22 mouse cellular contexts compared by ENCODE assay signal in genomic region chr9:80037997-80038383, GRCm38 (mm10). TPM values are rescaled to one million over a fixed set of nuclear protein-coding genes. Genes with fewer than 3 reads are reported as not detected.
A peak's percentile ranks its signal among the peaks of the same experiment; 100 is the strongest.
DNase-seq lines count a peak whose midpoint lies in the region; ATAC-seq and TF ChIP-seq lines count a peak whose summit lies in the region.
"Had no signal": no experiment of that assay in that cellular context is flagged by ENCODE, and none has a peak within 500 bp of the region (broad histone marks: within the 10 kb centered on the region; RNA-seq: fewer than 3 reads in every experiment).

No protein-coding gene starts in this region.

- no peak for TF ChIP-seq EP300 in lung, postnatal 0 days (IDR thresholded peaks at IDR 0.05)

- H3K9ac ChIP-seq in lung, embryonic 15.5 days: no peak overlapping the region
- no peak overlapping the region for H3K9ac ChIP-seq in lung, postnatal 0 days (replicated peaks; ENCODE audit: low read depth)
- H3K9ac ChIP-seq: embryonic facial prominence, embryonic 13.5 days; embryonic facial prominence, embryonic 15.5 days; forebrain, embryonic 12.5 days had no signal

- H3K27ac ChIP-seq in lung, embryonic 15.5 days: peak overlapping the region; percentile 60
- no peak overlapping the region for H3K27ac ChIP-seq in lung, postnatal 0 days (ENCODE audit: low read length)
- H3K27ac ChIP-seq: embryonic facial prominence, embryonic 13.5 days; embryonic facial prominence, embryonic 15.5 days; forebrain, embryonic 10.5 days; forebrain, embryonic 12.5 days had no signal

- DNase-seq in left cerebral cortex, postnatal 4 days: peak; percentile 2
- no peak for DNase-seq in left cerebral cortex, postnatal 10 days (ENCODE audit: extremely low spot score in 1 of 2, low spot score in 2 of 2)
- no peak for DNase-seq in lung, postnatal 4 days
- peak; percentile 33 for DNase-seq in lung, postnatal 10 days
- no peak for DNase-seq in lung, postnatal 0 days (ENCODE audit: low spot score)
- DNase-seq: adrenal gland, adult 2 months; adrenal gland, postnatal 10 days; adrenal gland, postnatal 25 days; cerebellum, adult 11 months; cerebellum, adult 18-20 months; cerebellum, adult 9-10 months; cerebellum, postnatal 36 days; embryo, embryonic 11 days had no signal

- no peak for TF ChIP-seq CTCF in lung, postnatal 0 days (IDR thresholded peaks at IDR 0.05)

- H3K4me2 ChIP-seq in lung, embryonic 15.5 days: no peak overlapping the region
- no peak overlapping the region for H3K4me2 ChIP-seq in lung, postnatal 0 days (replicated peaks; ENCODE audit: low read depth, low read length)
- H3K4me2 ChIP-seq: embryonic facial prominence, embryonic 13.5 days; embryonic facial prominence, embryonic 15.5 days; forebrain, embryonic 12.5 days had no signal

- no peaks in the 10 kb centered on the region for H3K27me3 ChIP-seq in lung, embryonic 15.5 days
- H3K27me3 ChIP-seq in lung, postnatal 0 days (replicated peaks; ENCODE audit: insufficient read depth, low read length): no peaks in the 10 kb centered on the region
- H3K27me3 ChIP-seq: embryonic facial prominence, embryonic 13.5 days; embryonic facial prominence, embryonic 15.5 days; forebrain, embryonic 12.5 days had no signal

- intact Hi-C loops in left cerebral cortex, postnatal 4 days (cut with DNase I): no loop called here
- intact Hi-C loops in left cerebral cortex, postnatal 10 days (cut with DNase I): no loop called here

- H3K9me3 ChIP-seq in lung, embryonic 15.5 days: no peaks in the 10 kb centered on the region
- no peaks in the 10 kb centered on the region for H3K9me3 ChIP-seq in lung, postnatal 0 days (ENCODE audit: low read length)
- H3K9me3 ChIP-seq: embryonic facial prominence, embryonic 13.5 days; embryonic facial prominence, embryonic 15.5 days; forebrain, embryonic 10.5 days; forebrain, embryonic 12.5 days had no signal

- ATAC-seq in lung, embryonic 15.5 days (ENCODE audit: borderline replicate concordance, extremely low read depth, low FRiP score, low TSS enrichment): 0 out of 2 replicates have a peak, but pooled peaks have one; percentile 47
- ATAC-seq in lung, postnatal 0 days: no peak; the same call in 1 of the 2 replicates
- ATAC-seq: forebrain, embryonic 14.5 days; forebrain, embryonic 16.5 days had no signal

- H3K36me3 ChIP-seq in lung, embryonic 15.5 days: no peaks in the 10 kb centered on the region
- no peaks in the 10 kb centered on the region for H3K36me3 ChIP-seq in lung, postnatal 0 days (ENCODE audit: insufficient read depth, low read length)
- H3K36me3 ChIP-seq: embryonic facial prominence, embryonic 13.5 days; embryonic facial prominence, embryonic 15.5 days; forebrain, embryonic 10.5 days; forebrain, embryonic 12.5 days had no signal

- H3K4me1 ChIP-seq in lung, embryonic 15.5 days: peaks cover 13% of the 10 kb centered on the region
- no peaks in the 10 kb centered on the region for H3K4me1 ChIP-seq in lung, postnatal 0 days (ENCODE audit: insufficient read depth, low read depth, low read length)
- H3K4me1 ChIP-seq: forebrain, embryonic 12.5 days had no signal

- H3K4me3 ChIP-seq in lung, embryonic 15.5 days: no peak overlapping the region
- H3K4me3 ChIP-seq in lung, postnatal 0 days (ENCODE audit: low read depth, low read length): no peak overlapping the region
- H3K4me3 ChIP-seq: embryonic facial prominence, embryonic 13.5 days; embryonic facial prominence, embryonic 15.5 days; erythroblast, embryonic 14.5 days; forebrain, embryonic 10.5 days; forebrain, embryonic 12.5 days had no signal

RNA-seq across cellular contexts. Expression of gene Filip1, which starts 25.3 kb away (rescaled TPM):
- 10 to 100 TPM; 14.6 to 18.2 TPM for total RNA-seq in left cerebral cortex, postnatal 4 days (2021)
- 10 to 100 TPM; 27.3 to 30.0 TPM for total RNA-seq in left cerebral cortex, postnatal 10 days (2021)
- 13.3 and 14.5 TPM in 2 replicates for polyA plus RNA-seq in lung, embryonic 15.5 days (2015; fragmentation: Nextera tagmentation; extraction: Ambion mirVana)
- 10.1 and 12.2 TPM in 2 replicates for polyA plus RNA-seq in lung, postnatal 0 days (2015; fragmentation: Nextera tagmentation; extraction: Ambion mirVana)
- total RNA-seq: MEL had no signal
- polyA plus RNA-seq: erythroblast, embryonic 14.5 days had no signal

RNA-seq across cellular contexts. Expression of gene Senp6, which starts 28.7 kb away (rescaled TPM):
- total RNA-seq in left cerebral cortex, postnatal 4 days (2021): 100 to 1,000 TPM; 119 to 131 TPM
- total RNA-seq in left cerebral cortex, postnatal 10 days (2021): 100 to 1,000 TPM in 1 of 2 experiments, 10 to 100 TPM in 1; 93.0 to 100 TPM
- polyA plus RNA-seq in lung, embryonic 15.5 days (2015; fragmentation: Nextera tagmentation; extraction: Ambion mirVana): 50.0 and 50.6 TPM in 2 replicates
- polyA plus RNA-seq in lung, postnatal 0 days (2015; fragmentation: Nextera tagmentation; extraction: Ambion mirVana): 48.4 and 50.2 TPM in 2 replicates

Comparison
In these comparisons a context has a peak if more than half of its experiments do, and no peak if none do; other contexts are left out.
1. DNase-seq: peak in left cerebral cortex, postnatal 4 days (single experiment) and lung, postnatal 10 days (single experiment); none in left cerebral cortex, postnatal 10 days (0 of 2), lung, postnatal 4 days (0 of 2) and lung, postnatal 0 days (single experiment).